Mouse (Mus musculus) heart, adult 8-10 months (tissue): ENCODE measurements around the gene Ddx17. TPM values are rescaled to one million over a fixed set of nuclear protein-coding genes. Genes with fewer than 3 reads are reported as not detected.

Experiments
- microRNA-seq: library from miRNA; unstranded; fragments of <30 nt; microRNA quantifications from one replicate; pipeline ENCODE4 v1.2.0, GENCODE M21; 2022
- total RNA-seq, 4 experiments: library from RNA; stranded (reverse); gene quantifications; 2 replicates each; pipeline ENCODE4 v1.2.4; 2022

The Ddx17 gene
- total RNA-seq, 4 experiments from 2014 or later: 67.0 to 82.8 (median 74.6) TPM

Small RNAs within 50 kb of the gene (microRNA-seq; reads per million reads assigned to microRNA genes)
- not detected for gene Gm27903

Other genes starting within 250 kb of the Ddx17 start
- 10 to 100 TPM; 11.6 to 15.6 (median 13.4) TPM for gene Pla2g6, start 218.4 kb downstream of the Ddx17 start, total RNA-seq
- 10 to 100 TPM in 2 of 4 experiments, 1 to 10 TPM in 2; 5.7 to 11.1 (median 9.9) TPM for gene Maff, start 200.1 kb downstream of the Ddx17 start, total RNA-seq
- gene Tmem184b, start 143.2 kb downstream of the Ddx17 start, total RNA-seq: 10 to 100 TPM; 34.6 to 46.1 (median 39.0) TPM
- gene Csnk1e, start 91.2 kb downstream of the Ddx17 start, total RNA-seq: 10 to 100 TPM; 49.3 to 64.6 (median 56.6) TPM
- gene Kcnj4, start 41.5 kb downstream of the Ddx17 start, total RNA-seq: 1 to 10 TPM in 3 of 4 experiments, under 1 TPM in 1; 0.92 to 1.6 (median 1.4) TPM
- 1 to 10 TPM; 4.3 to 5.2 (median 4.5) TPM for gene Kdelr3, start 30.3 kb downstream of the Ddx17 start, total RNA-seq
- under 1 TPM in 1 of 4 experiments, not detected in 3; 0.28 TPM for gene Dmc1, start 58.4 kb upstream of the Ddx17 start, total RNA-seq
- gene Fam227a, start 112.2 kb upstream of the Ddx17 start, total RNA-seq: under 1 TPM; 0.37 to 0.82 (median 0.63) TPM
- 10 to 100 TPM; 16.1 to 24.6 (median 19.7) TPM for gene Cby1, start 112.5 kb upstream of the Ddx17 start, total RNA-seq
- gene Tomm22, start 124.1 kb upstream of the Ddx17 start, total RNA-seq: 100 to 1,000 TPM; 103 to 122 (median 108) TPM
- gene Josd1, start 141.2 kb upstream of the Ddx17 start, total RNA-seq: 10 to 100 TPM; 19.7 to 28.9 (median 23.3) TPM
- gene Gtpbp1, start 144.1 kb upstream of the Ddx17 start, total RNA-seq: 10 to 100 TPM; 24.8 to 31.0 (median 29.0) TPM
- gene Sun2, start 195.8 kb upstream of the Ddx17 start, total RNA-seq: 10 to 100 TPM; 83.8 to 98.3 (median 94.7) TPM
- gene Dnal4, start 231.1 kb upstream of the Ddx17 start, total RNA-seq: 10 to 100 TPM; 21.0 to 25.3 (median 21.7) TPM